Mouse (Mus musculus) intestine, embryonic 16.5 days (tissue): ENCODE results near the gene Slc35g2. TPM values are rescaled to one million over a fixed set of nuclear protein-coding genes. Genes with fewer than 3 reads are reported as not detected.

Experiments
- ATAC-seq: fragments of 200-750 bp; cut with Nextera tagmentation; 2 replicates; pipeline ENCODE4 v1.8.0; 2017; ENCODE audit warnings: moderate TSS enrichment, moderate library complexity
- H3K27ac ChIP-seq: fragments of 300-500 bp; sonication (generic); 2 replicates; pipeline ENCODE4 v1.5.1; 2014; ENCODE audit warnings: mild to moderate bottlenecking, low read length
- H3K27me3 ChIP-seq: fragments of 300-500 bp; sonication (generic); replicated peaks from 2 replicates; pipeline ENCODE4 v1.6.1; 2014; ENCODE audit warnings: low read length, control low read depth, mixed read lengths; ENCODE audit not compliant: control insufficient read depth, insufficient read depth
- H3K36me3 ChIP-seq: fragments of 300-500 bp; sonication (generic); 2 replicates; pipeline ENCODE4 v1.6.1; 2014; ENCODE audit warnings: low read length, control low read depth; ENCODE audit not compliant: control insufficient read depth, insufficient read depth
- H3K4me1 ChIP-seq: fragments of 300-500 bp; sonication (generic); 2 replicates; pipeline ENCODE4 v1.6.1; 2014; ENCODE audit warnings: low read length, control low read depth, mixed read lengths; ENCODE audit not compliant: control insufficient read depth, insufficient read depth
- H3K4me2 ChIP-seq: fragments of 300-500 bp; sonication (generic); 2 replicates; pipeline ENCODE4 v1.6.1; 2014; ENCODE audit warnings: low read depth, low read length, control low read depth
- H3K4me3 ChIP-seq: fragments of 300-500 bp; sonication (generic); 2 replicates; pipeline ENCODE4 v1.5.1; 2014; ENCODE audit warnings: mild to moderate bottlenecking, low read length
- H3K9ac ChIP-seq: fragments of 300-500 bp; sonication (generic); 2 replicates; pipeline ENCODE4 v1.6.1; 2014; ENCODE audit warnings: low read depth, low read length
- H3K9me3 ChIP-seq: fragments of 300-500 bp; sonication (generic); 2 replicates; pipeline ENCODE4 v1.6.1; 2016; ENCODE audit warnings: low read length, control low read depth; ENCODE audit not compliant: control insufficient read depth
- WGBS: fragments of 180-500 bp; shearing (Covaris S2); extraction: QIAGEN DNeasy Blood & Tissue Kit; methylation state at CpG from one replicate; pipeline ENCODE4 v1.1.7; 2014; 5-methylcytosine and 5-hydroxymethylcytosine counted together
- polyA plus RNA-seq: library from polyadenylated mRNA; unstranded; fragments of >200 nt; fragmentation: Nextera tagmentation; extraction: Ambion mirVana; gene quantifications from 2 replicates; pipeline ENCODE4 v1.2.1, GENCODE M21; 2015

Slc35g2 gene
- polyA plus RNA-seq, 1 experiment from 2014 or later, result 3.9 TPM

DNA sequence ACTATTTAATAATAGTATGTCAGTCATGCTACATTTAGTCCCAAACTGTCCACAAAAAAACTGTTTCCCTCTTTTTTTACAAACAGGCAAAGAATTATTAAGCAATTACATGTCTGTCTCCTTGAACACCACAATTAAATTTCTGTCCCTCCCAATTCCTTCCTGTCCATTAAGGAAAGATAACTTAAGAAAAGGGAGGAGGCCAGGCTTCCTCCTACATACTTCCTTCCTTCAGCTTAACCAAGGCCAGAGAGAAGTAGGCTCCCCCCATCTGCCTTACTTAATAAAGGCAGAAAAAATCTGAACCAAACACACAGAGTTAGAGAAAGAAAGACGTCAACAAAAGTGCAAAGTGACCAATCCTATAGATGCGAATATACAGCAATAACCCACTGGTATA is 63.3 kb downstream of the Slc35g2 start:
- H3K9ac ChIP-seq, result no peak overlapping the region
- WGBS, result 90% methylated on average over 2 of the region's 2 CpGs
- no peak overlapping the region for H3K4me2 ChIP-seq
- no peaks in the 10 kb centered on the region for H3K9me3 ChIP-seq
- no peaks in the 10 kb centered on the region for H3K4me1 ChIP-seq
- H3K27ac ChIP-seq, result no peak overlapping the region
- no peak for ATAC-seq
- no peaks in the 10 kb centered on the region for H3K36me3 ChIP-seq
- H3K4me3 ChIP-seq, result no peak overlapping the region
- no peaks in the 10 kb centered on the region for H3K27me3 ChIP-seq

GRCm38 (mm10) chr9:100506652-100507051 is 64.2 kb downstream of the Slc35g2 start:
- Histone ChIP-seq H3K27ac (no peak overlapping the region), H3K4me1 (no peaks in the 10 kb centered on the region), H3K9me3 (no peaks in the 10 kb centered on the region), H3K4me3 (no peak overlapping the region), H3K9ac (no peak overlapping the region), H3K4me2 (no peak overlapping the region), H3K27me3 (no peaks in the 10 kb centered on the region), H3K36me3 (no peaks in the 10 kb centered on the region)
- WGBS, result 29% methylated on average over 2 of the region's 2 CpGs
- peak; percentile 90 for ATAC-seq

GRCm38 (mm10) chr9:100505498-100505897 is 65.4 kb downstream of the Slc35g2 start:
- peak overlapping the region; percentile 28 for H3K4me3 ChIP-seq
- no peaks in the 10 kb centered on the region for H3K4me1 ChIP-seq
- H3K27me3 ChIP-seq, result no peaks in the 10 kb centered on the region
- no peaks in the 10 kb centered on the region for H3K36me3 ChIP-seq
- H3K9ac ChIP-seq, result no peak overlapping the region
- no peaks in the 10 kb centered on the region for H3K9me3 ChIP-seq
- H3K27ac ChIP-seq, result no peak overlapping the region
- no peak for ATAC-seq
- H3K4me2 ChIP-seq, result peak overlapping the region; percentile 37
- WGBS, result 87% methylated on average over 4 of the region's 4 CpGs

Other genes starting within 250 kb of the Slc35g2 start
- 0.98 and 1.1 TPM in 2 replicates for gene Il20rb, start 84.3 kb downstream of the Slc35g2 start, polyA plus RNA-seq
- 56.9 and 57.8 TPM in 2 replicates for gene Nck1, start 25.0 kb downstream of the Slc35g2 start, polyA plus RNA-seq
- 24.8 and 29.4 TPM in 2 replicates for gene Stag1, start 26.7 kb upstream of the Slc35g2 start, polyA plus RNA-seq